Comparison of ENCODE assay signal across 10 mouse cellular contexts in genomic region chr15:79208758-79209439, GRCm38 (mm10). TPM values are rescaled to one million over a fixed set of nuclear protein-coding genes. Genes with fewer than 3 reads are reported as not detected.
DNase-seq lines count a peak whose midpoint lies in the region; ATAC-seq and TF ChIP-seq lines count a peak whose summit lies in the region.
"Had no signal": no experiment of that assay in that cellular context is flagged by ENCODE, and none has a peak within 500 bp of the region (broad histone marks: within the 10 kb centered on the region; RNA-seq: fewer than 3 reads in every experiment).

No protein-coding gene starts in this region.

- peak; percentile 35 to 43 for DNase-seq in layer of hippocampus, adult 2 months (ENCODE audit: low spot score in 2 of 2)
- no peak for DNase-seq in layer of hippocampus, postnatal 14 days (ENCODE audit: low spot score in 2 of 2)
- DNase-seq in adrenal gland, postnatal 25 days, result peak; percentile 28
- no peak for DNase-seq in midbrain, embryonic 14.5 days
- no peak for DNase-seq in hindbrain, embryonic 14.5 days (ENCODE audit: low spot score)

- H3K4me1 ChIP-seq in intestine, embryonic 15.5 days (replicated peaks), result no peaks in the 10 kb centered on the region
- H3K4me1 ChIP-seq in midbrain, embryonic 14.5 days (ENCODE audit: control insufficient read depth, insufficient read depth, low read length), result no peaks in the 10 kb centered on the region
- H3K4me1 ChIP-seq in hindbrain, embryonic 14.5 days (replicated peaks; ENCODE audit: control insufficient read depth, insufficient read depth, low read length), result no peaks in the 10 kb centered on the region

- WGBS in intestine, embryonic 15.5 days, result 65% methylated on average over 27 of the region's 27 CpGs
- 76% methylated on average over 27 of the region's 27 CpGs for WGBS in midbrain, embryonic 14.5 days
- 76% methylated on average over 26 of the region's 27 CpGs for WGBS in hindbrain, embryonic 14.5 days

- H3K27me3 ChIP-seq in intestine, embryonic 15.5 days (replicated peaks), result no peaks in the 10 kb centered on the region
- H3K27me3 ChIP-seq in midbrain, embryonic 14.5 days (ENCODE audit: control insufficient read depth, insufficient read depth, low read length), result no peaks in the 10 kb centered on the region
- H3K27me3 ChIP-seq in hindbrain, embryonic 14.5 days (ENCODE audit: control insufficient read depth, insufficient read depth, low read length), result no peaks in the 10 kb centered on the region
- H3K27me3 ChIP-seq: neural tube, embryonic 12.5 days had no signal

- no peaks in the 10 kb centered on the region for H3K36me3 ChIP-seq in intestine, embryonic 15.5 days
- H3K36me3 ChIP-seq in midbrain, embryonic 14.5 days (ENCODE audit: control insufficient read depth, insufficient read depth, low read length), result no peaks in the 10 kb centered on the region
- no peaks in the 10 kb centered on the region for H3K36me3 ChIP-seq in hindbrain, embryonic 14.5 days (replicated peaks; ENCODE audit: control insufficient read depth, insufficient read depth)
- H3K36me3 ChIP-seq: neural tube, embryonic 12.5 days had no signal

- no peak for TF ChIP-seq CTCF in layer of hippocampus, adult 2 months (conservative IDR thresholded peaks at IDR 0.05)

- no peak overlapping the region for H3K4me2 ChIP-seq in intestine, embryonic 15.5 days (replicated peaks)
- H3K4me2 ChIP-seq in midbrain, embryonic 14.5 days (ENCODE audit: low read length), result no peak overlapping the region
- no peak overlapping the region for H3K4me2 ChIP-seq in hindbrain, embryonic 14.5 days (replicated peaks)
- H3K4me2 ChIP-seq: neural tube, embryonic 12.5 days had no signal

- H3K27ac ChIP-seq in layer of hippocampus, adult 2 months, result peak overlapping the region; percentile 54; the same call in 1 of the 2 replicates
- H3K27ac ChIP-seq in intestine, embryonic 15.5 days, result no peak overlapping the region
- no peak overlapping the region for H3K27ac ChIP-seq in midbrain, embryonic 14.5 days (replicated peaks; ENCODE audit: low read depth, low read length)
- no peak overlapping the region for H3K27ac ChIP-seq in hindbrain, embryonic 14.5 days
- H3K27ac ChIP-seq: neural tube, embryonic 12.5 days had no signal

- H3K9ac ChIP-seq in intestine, embryonic 15.5 days, result no peak overlapping the region
- H3K9ac ChIP-seq in midbrain, embryonic 14.5 days (replicated peaks; ENCODE audit: low read length), result no peak overlapping the region
- H3K9ac ChIP-seq in hindbrain, embryonic 14.5 days, result no peak overlapping the region
- H3K9ac ChIP-seq: neural tube, embryonic 12.5 days had no signal

- 0 out of 2 replicates have a peak overlapping the region, but pooled peaks have one; percentile 6 for H3K4me3 ChIP-seq in layer of hippocampus, adult 2 months
- no peak overlapping the region for H3K4me3 ChIP-seq in intestine, embryonic 15.5 days (replicated peaks)
- H3K4me3 ChIP-seq in midbrain, embryonic 14.5 days (replicated peaks; ENCODE audit: low read depth, low read length), result no peak overlapping the region
- H3K4me3 ChIP-seq in hindbrain, embryonic 14.5 days (replicated peaks; ENCODE audit: low read length), result no peak overlapping the region
- H3K4me3 ChIP-seq: neural tube, embryonic 12.5 days had no signal

- ATAC-seq in inflammation-experienced regulatory T-cells, adult 6 months, result peak; percentile 95
- ATAC-seq in megakaryocyte, adult 5-6 weeks (ENCODE audit: poor library complexity, severe bottlenecking), result peak; percentile 99
- ATAC-seq in intestine, embryonic 15.5 days, result no peak
- no peak for ATAC-seq in midbrain, embryonic 14.5 days (ENCODE audit: low FRiP score, low TSS enrichment)
- no peak for ATAC-seq in hindbrain, embryonic 14.5 days (ENCODE audit: low FRiP score)

- H3K9me3 ChIP-seq in intestine, embryonic 15.5 days, result no peaks in the 10 kb centered on the region
- H3K9me3 ChIP-seq in midbrain, embryonic 14.5 days (ENCODE audit: control insufficient read depth, low read length), result no peaks in the 10 kb centered on the region
- no peaks in the 10 kb centered on the region for H3K9me3 ChIP-seq in hindbrain, embryonic 14.5 days (ENCODE audit: control insufficient read depth, low read length)
- H3K9me3 ChIP-seq: neural tube, embryonic 12.5 days had no signal

RNA-seq across cellular contexts. Expression of gene Pick1, which starts 20.1 kb away (rescaled TPM):
- total RNA-seq in layer of hippocampus, adult 2 months (2021), result 10 to 100 TPM; 46.1 to 49.7 TPM
- 10 to 100 TPM; 47.6 to 47.8 TPM for total RNA-seq in layer of hippocampus, postnatal 14 days (2021)
- 20.8 and 26.1 TPM in 2 replicates for total RNA-seq in adrenal gland, postnatal 25 days (2021)
- 1 to 10 TPM; 6.6 to 8.4 (median 8.3) TPM for polyA plus RNA-seq in inflammation-experienced regulatory T-cells, adult 6 months (2017; shearing (Covaris generic))
- total RNA-seq in megakaryocyte, adult 5-6 weeks (2015), result 2.8 and 3.0 TPM in 2 replicates
- 4.5 and 5.1 TPM in 2 replicates for total RNA-seq in megakaryocyte, adult 5-6 weeks (2017)
- polyA plus RNA-seq in intestine, embryonic 15.5 days (2015; fragmentation: Nextera tagmentation; extraction: Ambion mirVana), result 44.2 and 50.1 TPM in 2 replicates
- 47.7 and 74.3 TPM in 2 replicates for polyA plus RNA-seq in midbrain, embryonic 14.5 days (2014; fragmentation: Nextera tagmentation; extraction: Ambion mirVana)
- 45.8 and 48.2 TPM in 2 replicates for polyA plus RNA-seq in hindbrain, embryonic 14.5 days (2014; fragmentation: Nextera tagmentation; extraction: Ambion mirVana)

RNA-seq across cellular contexts. Expression of gene Gm49486, which starts 20.3 kb away (rescaled TPM):
- total RNA-seq in layer of hippocampus, adult 2 months (2021), result under 1 TPM; 0.31 to 0.49 TPM
- total RNA-seq in layer of hippocampus, postnatal 14 days (2021), result 1 to 10 TPM; 1.3 to 1.7 TPM
- not detected in 2 replicates for total RNA-seq in adrenal gland, postnatal 25 days (2021)
- not detected for polyA plus RNA-seq in inflammation-experienced regulatory T-cells, adult 6 months (2017; shearing (Covaris generic))
- total RNA-seq in megakaryocyte, adult 5-6 weeks (2015), result 0.16 and 0.20 TPM in 2 replicates
- total RNA-seq in megakaryocyte, adult 5-6 weeks (2017), result not detected in 2 replicates
- polyA plus RNA-seq in intestine, embryonic 15.5 days (2015; fragmentation: Nextera tagmentation; extraction: Ambion mirVana), result 0.27 and 0.35 TPM in 2 replicates
- 1.6 TPM in 2 replicates for polyA plus RNA-seq in midbrain, embryonic 14.5 days (2014; fragmentation: Nextera tagmentation; extraction: Ambion mirVana)
- polyA plus RNA-seq in hindbrain, embryonic 14.5 days (2014; fragmentation: Nextera tagmentation; extraction: Ambion mirVana), result 1.1 TPM in 2 replicates

RNA-seq across cellular contexts. Expression of gene Sox10, which starts 43.9 kb away (rescaled TPM):
- 10 to 100 TPM; 27.7 to 30.4 TPM for total RNA-seq in layer of hippocampus, adult 2 months (2021)
- total RNA-seq in layer of hippocampus, postnatal 14 days (2021), result 10 to 100 TPM; 52.2 to 54.1 TPM
- 0.95 and 2.1 TPM in 2 replicates for total RNA-seq in adrenal gland, postnatal 25 days (2021)
- polyA plus RNA-seq in inflammation-experienced regulatory T-cells, adult 6 months (2017; shearing (Covaris generic)), result not detected
- total RNA-seq in megakaryocyte, adult 5-6 weeks (2015), result not detected in 2 replicates
- not detected in 2 replicates for total RNA-seq in megakaryocyte, adult 5-6 weeks (2017)
- polyA plus RNA-seq in intestine, embryonic 15.5 days (2015; fragmentation: Nextera tagmentation; extraction: Ambion mirVana), result 7.9 and 8.2 TPM in 2 replicates
- polyA plus RNA-seq in midbrain, embryonic 14.5 days (2014; fragmentation: Nextera tagmentation; extraction: Ambion mirVana), result 1.5 and 2.3 TPM in 2 replicates
- 8.9 and 10.3 TPM in 2 replicates for polyA plus RNA-seq in hindbrain, embryonic 14.5 days (2014; fragmentation: Nextera tagmentation; extraction: Ambion mirVana)

RNA-seq across cellular contexts. Expression of gene Slc16a8, which starts 45.7 kb away (rescaled TPM):
- not detected for total RNA-seq in layer of hippocampus, adult 2 months (2021)
- 1 to 10 TPM in 1 of 2 experiments, under 1 TPM in 1; 0.21 to 1.0 TPM for total RNA-seq in layer of hippocampus, postnatal 14 days (2021)
- total RNA-seq in adrenal gland, postnatal 25 days (2021), result not detected in 2 replicates
- not detected for polyA plus RNA-seq in inflammation-experienced regulatory T-cells, adult 6 months (2017; shearing (Covaris generic))
- total RNA-seq in megakaryocyte, adult 5-6 weeks (2015), result not detected in 2 replicates
- total RNA-seq in megakaryocyte, adult 5-6 weeks (2017), result not detected in 2 replicates
- 0.16 TPM in 1 of 2 replicates, not detected in the other for polyA plus RNA-seq in intestine, embryonic 15.5 days (2015; fragmentation: Nextera tagmentation; extraction: Ambion mirVana)
- 0.28 and 0.34 TPM in 2 replicates for polyA plus RNA-seq in midbrain, embryonic 14.5 days (2014; fragmentation: Nextera tagmentation; extraction: Ambion mirVana)
- 0.90 and 1.2 TPM in 2 replicates for polyA plus RNA-seq in hindbrain, embryonic 14.5 days (2014; fragmentation: Nextera tagmentation; extraction: Ambion mirVana)
- total RNA-seq: adrenal gland, adult 18-20 months had no signal

Comparison
In these comparisons a context has a peak if more than half of its experiments do, and no peak if none do; other contexts are left out.
1. DNase-seq: peak in layer of hippocampus, adult 2 months (2 of 2) and adrenal gland, postnatal 25 days (single experiment); none in layer of hippocampus, postnatal 14 days (0 of 2), midbrain, embryonic 14.5 days (single experiment) and hindbrain, embryonic 14.5 days (single experiment).
2. ATAC-seq: peak in inflammation-experienced regulatory T-cells, adult 6 months (single experiment) and megakaryocyte, adult 5-6 weeks (single experiment); none in intestine, embryonic 15.5 days (single experiment), midbrain, embryonic 14.5 days (single experiment) and hindbrain, embryonic 14.5 days (single experiment).